Mouse (Mus musculus) inflammation-experienced regulatory T-cells (primary cell): ENCODE data around the gene Scyl1. TPM values are rescaled to one million over a fixed set of nuclear protein-coding genes. Genes with fewer than 3 reads are reported as not detected.

Source experiments
- polyA plus RNA-seq, 2 experiments: library from polyadenylated mRNA; unstranded; fragments of 100-300 nt; shearing (Covaris generic); gene quantifications; one replicate each; pipeline ENCODE4 v1.2.1; 2017

Gene Scyl1
- polyA plus RNA-seq = 10 to 100 TPM; 73.9 to 91.5 TPM

GRCm38 (mm10) chr19:5770925-5771860, at the start of gene Scyl1:
Gene Scyl1 (minus strand): TSS chr19:5771419.

GRCm38 (mm10) chr19:5740320-5741317, 30.6 kb downstream of the Scyl1 start, which contains the start of gene Ltbp3:
Gene Ltbp3 (plus strand): TSS chr19:5740904.

GRCm38 (mm10) chr19:5729444-5729815, 41.8 kb downstream of the Scyl1 start, which contains the start of gene Fam89b:
Gene Fam89b (minus strand): TSS chr19:5729653.

GRCm38 (mm10) chr19:5725767-5726515, 45.3 kb downstream of the Scyl1 start, which contains the start of gene Ehbp1l1:
Gene Ehbp1l1 (minus strand): TSS chr19:5726317.

Other genes starting within 250 kb of the Scyl1 start
- gene Ovol1, start 210.8 kb downstream of the Scyl1 start, polyA plus RNA-seq = 1 to 10 TPM in 1 of 2 experiments, under 1 TPM in 1; 0.20 to 4.2 TPM
- gene Ap5b1, start 203.4 kb downstream of the Scyl1 start, polyA plus RNA-seq = 10 to 100 TPM; 16.0 to 19.1 TPM
- gene Rnaseh2c, start 169.5 kb downstream of the Scyl1 start, polyA plus RNA-seq = 100 to 1,000 TPM; 142 to 162 TPM
- gene Kat5, start 161.2 kb downstream of the Scyl1 start, polyA plus RNA-seq = 10 to 100 TPM; 45.4 to 62.9 TPM
- 100 to 1,000 TPM; 169 to 173 TPM for gene Rela, start 133.9 kb downstream of the Scyl1 start, polyA plus RNA-seq
- gene Sipa1, start 107.7 kb downstream of the Scyl1 start, polyA plus RNA-seq = 100 to 1,000 TPM; 213 to 259 TPM
- 10 to 100 TPM; 65.0 to 66.0 TPM for gene Map3k11, start 82.7 kb downstream of the Scyl1 start, polyA plus RNA-seq
- gene Pcnx3, start 82.5 kb downstream of the Scyl1 start, polyA plus RNA-seq = 10 to 100 TPM; 44.8 to 55.5 TPM
- gene Kcnk7, start 67.1 kb downstream of the Scyl1 start, polyA plus RNA-seq = 1 to 10 TPM; 1.9 to 6.6 TPM
- gene Ehbp1l1, start 45.1 kb downstream of the Scyl1 start, polyA plus RNA-seq = 10 to 100 TPM; 45.5 to 55.4 TPM
- 100 to 1,000 TPM in 1 of 2 experiments, 10 to 100 TPM in 1; 97.2 to 103 TPM for gene Fam89b, start 41.8 kb downstream of the Scyl1 start, polyA plus RNA-seq
- gene Ltbp3, start 30.5 kb downstream of the Scyl1 start, polyA plus RNA-seq = under 1 TPM; 0.40 to 0.59 TPM
- 100 to 1,000 TPM; 223 to 264 TPM for gene Frmd8, start 103.9 kb upstream of the Scyl1 start, polyA plus RNA-seq
- 10 to 100 TPM; 38.8 to 42.3 TPM for gene Slc25a45, start 106.4 kb upstream of the Scyl1 start, polyA plus RNA-seq
- gene Tigd3, start 122.7 kb upstream of the Scyl1 start, polyA plus RNA-seq = 1 to 10 TPM in 1 of 2 experiments, under 1 TPM in 1; 0.66 to 1.5 TPM
- gene Dpf2, start 141.6 kb upstream of the Scyl1 start, polyA plus RNA-seq = 100 to 1,000 TPM; 161 to 208 TPM
- 1 to 10 TPM in 1 of 2 experiments, under 1 TPM in 1; 0.46 to 1.6 TPM for gene Cdc42ep2, start 153.4 kb upstream of the Scyl1 start, polyA plus RNA-seq
- 10 to 100 TPM; 37.4 to 48.6 TPM for gene Pola2, start 192.8 kb upstream of the Scyl1 start, polyA plus RNA-seq
- gene Slc22a20, start 214.7 kb upstream of the Scyl1 start, polyA plus RNA-seq = under 1 TPM in 1 of 2 experiments, not detected in 1; 0.89 TPM
- 10 to 100 TPM; 64.1 to 70.3 TPM for gene Capn1, start 244.5 kb upstream of the Scyl1 start, polyA plus RNA-seq